Mouse (Mus musculus) layer of hippocampus, postnatal 14 days (tissue): ENCODE measurements around the gene Srrm1. TPM values are rescaled to one million over a fixed set of nuclear protein-coding genes. Genes with fewer than 3 reads are reported as not detected.
"Not testable (repeated sequence)": the region's sequence is repeated elsewhere in the genome, so short reads cannot be mapped to it uniquely, and the experiment has no call there.

Experiments
- DNase-seq, 2 experiments: peaks; one replicate each; pipeline ENCODE4 v3.0.0; 2021 to 2022; ENCODE audit warnings: low spot score in 2 of 2, mixed read lengths in 1 of 2
- total RNA-seq, 2 experiments: library from RNA; stranded (reverse); gene quantifications; 2 replicates each; pipeline ENCODE4 v1.2.3; 2021

The Srrm1 gene
- total RNA-seq, 2 experiments from 2014 or later = 124 to 133 TPM

GRCm38 (mm10) chr4:135302261-135302660, 50.9 kb downstream of the Srrm1 start:
- no peak for DNase-seq

- DNase-seq = no peak
Measured at GRCm38 (mm10) chr4:135301166-135301565, 52.0 kb downstream of the Srrm1 start.

GRCm38 (mm10) chr4:135300248-135301041, 52.7 kb downstream of the Srrm1 start:
- DNase-seq = no peak

- no peak for DNase-seq
Measured at GRCm38 (mm10) chr4:135298680-135299079, 54.4 kb downstream of the Srrm1 start.

GRCm38 (mm10) chr4:135297931-135298546, 55.1 kb downstream of the Srrm1 start:
- DNase-seq = peak; percentile 65 to 85

GRCm38 (mm10) chr4:135297146-135297545, 56.0 kb downstream of the Srrm1 start:
- DNase-seq = no peak

GRCm38 (mm10) chr4:135296565-135296964, 56.6 kb downstream of the Srrm1 start:
- no peak for DNase-seq

- DNase-seq = no peak
Measured at GRCm38 (mm10) chr4:135293813-135294212, 59.3 kb downstream of the Srrm1 start.

- no peak for DNase-seq
Measured at GRCm38 (mm10) chr4:135292477-135293089, 60.5 kb downstream of the Srrm1 start.

GRCm38 (mm10) chr4:135291841-135292240, 61.3 kb downstream of the Srrm1 start:
- no peak for DNase-seq

- no peak for DNase-seq
Measured at GRCm38 (mm10) chr4:135291199-135291598, 61.9 kb downstream of the Srrm1 start.

- no peak for DNase-seq
Measured at GRCm38 (mm10) chr4:135287975-135288374, 65.1 kb downstream of the Srrm1 start.

GRCm38 (mm10) chr4:135286833-135287395, 66.2 kb downstream of the Srrm1 start:
- DNase-seq = no peak

- DNase-seq = peak in 1 of 2 experiments; percentile 54
Measured at GRCm38 (mm10) chr4:135286033-135286622, 67.0 kb downstream of the Srrm1 start.

- DNase-seq = no peak
Measured at GRCm38 (mm10) chr4:135285436-135285835, 67.7 kb downstream of the Srrm1 start.

- DNase-seq = no peak
Measured at GRCm38 (mm10) chr4:135283875-135284274, 69.2 kb downstream of the Srrm1 start.

- DNase-seq = no peak
Measured at GRCm38 (mm10) chr4:135283417-135283816, 69.7 kb downstream of the Srrm1 start.

- DNase-seq = peak; percentile 26 to 52
Measured at GRCm38 (mm10) chr4:135282651-135283290, 70.3 kb downstream of the Srrm1 start.

- not testable (repeated sequence) for DNase-seq
Measured at GRCm38 (mm10) chr4:135280016-135280415, 73.1 kb downstream of the Srrm1 start.

GRCm38 (mm10) chr4:135276681-135277379, 76.3 kb downstream of the Srrm1 start:
- DNase-seq = no peak
